Mouse (Mus musculus): ENCODE results near the gene Inpp5a. TPM values are rescaled to one million over a fixed set of nuclear protein-coding genes. Genes with fewer than 3 reads are reported as not detected.

The Inpp5a gene
- polyA plus RNA-seq, 1 experiment from 2014 or later = 69.8 TPM

DNA sequence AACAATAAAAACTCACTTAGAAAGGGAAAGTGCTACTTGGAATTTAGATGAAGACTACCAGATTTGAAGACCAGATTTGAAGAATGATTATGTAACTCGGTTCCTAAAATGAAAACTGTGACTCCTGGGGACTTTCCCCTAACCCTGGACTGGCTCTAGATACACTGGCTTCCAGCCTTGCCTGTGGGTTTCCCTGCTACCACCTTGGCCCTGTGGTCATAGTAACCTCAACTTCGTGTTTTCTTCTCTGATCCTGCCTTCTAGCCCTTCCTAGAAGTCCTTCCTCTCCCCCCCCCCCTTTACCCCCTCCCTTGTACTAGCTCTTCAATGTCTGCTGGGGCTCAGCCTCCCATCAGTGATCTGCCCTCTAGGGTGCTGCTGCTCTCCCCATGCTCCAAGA lies 87.8 kb downstream of the Inpp5a start:
- H3K4me1 ChIP-seq (ENCODE audit: control insufficient read depth, insufficient read depth, low read length) = peaks cover 26% of the 10 kb centered on the region
- H3K27ac ChIP-seq (ENCODE audit: low read depth, low read length) = no peak overlapping the region
- H3K27me3 ChIP-seq (ENCODE audit: control insufficient read depth, insufficient read depth, low read length) = no peaks in the 10 kb centered on the region
- 69% methylated on average over 2 of the region's 2 CpGs for WGBS (ENCODE audit: insufficient replicate concordance)
- no peaks in the 10 kb centered on the region for H3K9me3 ChIP-seq (replicated peaks; ENCODE audit: control insufficient read depth, low read length)
- ATAC-seq (replicated peaks; ENCODE audit: insufficient number of reproducible peaks, low FRiP score, low TSS enrichment) = no peak
- H3K4me3 ChIP-seq (ENCODE audit: low read depth, low read length) = no peak overlapping the region
- H3K4me2 ChIP-seq = no peak overlapping the region
- H3K36me3 ChIP-seq (ENCODE audit: control insufficient read depth, insufficient read depth, low read length) = peaks cover 1% of the 10 kb centered on the region; the same call in 1 of the 2 replicates
- H3K9ac ChIP-seq (ENCODE audit: low read depth, low read length) = no peak overlapping the region

DNA sequence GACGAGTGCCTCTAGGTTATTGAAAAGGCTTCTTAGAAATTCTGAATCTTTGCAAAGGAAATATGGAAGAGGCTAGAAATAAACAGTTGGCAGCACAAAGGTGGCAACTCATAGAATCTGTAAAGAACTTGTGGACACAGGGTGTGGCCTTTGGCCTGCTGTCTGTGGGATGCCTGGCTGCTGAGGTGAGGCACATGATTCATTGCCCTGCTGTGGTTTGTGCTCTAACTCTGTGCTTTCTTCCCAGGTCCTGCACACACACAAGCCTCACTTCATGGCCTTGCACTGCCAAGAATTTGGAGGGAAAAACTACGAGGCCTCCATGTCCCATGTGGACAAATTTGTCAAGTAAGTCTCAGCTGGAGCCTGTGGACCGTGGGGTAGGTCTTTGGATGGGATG lies 88.8 kb downstream of the Inpp5a start:
- H3K27ac ChIP-seq (ENCODE audit: low read depth, low read length) = no peak overlapping the region
- no peaks in the 10 kb centered on the region for H3K27me3 ChIP-seq (ENCODE audit: control insufficient read depth, insufficient read depth, low read length)
- peaks cover 2% of the 10 kb centered on the region; the same call in 1 of the 2 replicates for H3K36me3 ChIP-seq (ENCODE audit: control insufficient read depth, insufficient read depth, low read length)
- no peak overlapping the region for H3K4me3 ChIP-seq (ENCODE audit: low read depth, low read length)
- no peak for ATAC-seq (replicated peaks; ENCODE audit: insufficient number of reproducible peaks, low FRiP score, low TSS enrichment)
- no peak overlapping the region for H3K4me2 ChIP-seq
- 78% methylated on average over 3 of the region's 3 CpGs for WGBS (ENCODE audit: insufficient replicate concordance)
- H3K9ac ChIP-seq (ENCODE audit: low read depth, low read length) = no peak overlapping the region
- peaks cover 15% of the 10 kb centered on the region for H3K4me1 ChIP-seq (ENCODE audit: control insufficient read depth, insufficient read depth, low read length)
- H3K9me3 ChIP-seq (replicated peaks; ENCODE audit: control insufficient read depth, low read length) = no peaks in the 10 kb centered on the region

DNA sequence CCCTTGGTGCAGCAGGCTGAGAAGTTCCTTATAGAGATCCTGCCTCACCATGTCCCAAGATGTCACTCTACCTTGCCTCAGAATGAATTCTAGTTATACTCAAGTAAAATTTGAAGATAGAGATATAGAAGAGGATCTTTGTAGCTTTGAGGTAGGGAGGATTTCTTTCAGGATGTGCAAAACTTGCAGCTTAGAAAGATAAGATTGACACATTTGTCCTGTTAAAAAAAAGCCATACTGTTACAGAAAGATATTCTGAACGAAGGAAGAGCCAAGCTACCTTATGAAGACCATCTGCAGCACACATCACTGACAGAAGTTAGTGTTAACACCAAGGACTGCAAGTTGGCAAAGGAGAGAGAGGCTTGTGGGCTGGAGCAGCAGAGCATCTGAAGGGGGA lies 90.2 kb downstream of the Inpp5a start:
- Histone ChIP-seq H3K9me3 (replicated peaks; ENCODE audit: control insufficient read depth, low read length) (no peaks in the 10 kb centered on the region), H3K36me3 (ENCODE audit: control insufficient read depth, insufficient read depth, low read length) (peaks cover 2% of the 10 kb centered on the region; the same call in 1 of the 2 replicates), H3K4me3 (ENCODE audit: low read depth, low read length) (no peak overlapping the region), H3K9ac (ENCODE audit: low read depth, low read length) (no peak overlapping the region), H3K27me3 (ENCODE audit: control insufficient read depth, insufficient read depth, low read length) (no peaks in the 10 kb centered on the region), H3K4me1 (ENCODE audit: control insufficient read depth, insufficient read depth, low read length) (peaks cover 12% of the 10 kb centered on the region), H3K27ac (ENCODE audit: low read depth, low read length) (no peak overlapping the region), H3K4me2 (no peak overlapping the region)
- 48% methylated on average over 1 of the region's 1 CpGs for WGBS (ENCODE audit: insufficient replicate concordance)
- no peak for ATAC-seq (replicated peaks; ENCODE audit: insufficient number of reproducible peaks, low FRiP score, low TSS enrichment)

DNA sequence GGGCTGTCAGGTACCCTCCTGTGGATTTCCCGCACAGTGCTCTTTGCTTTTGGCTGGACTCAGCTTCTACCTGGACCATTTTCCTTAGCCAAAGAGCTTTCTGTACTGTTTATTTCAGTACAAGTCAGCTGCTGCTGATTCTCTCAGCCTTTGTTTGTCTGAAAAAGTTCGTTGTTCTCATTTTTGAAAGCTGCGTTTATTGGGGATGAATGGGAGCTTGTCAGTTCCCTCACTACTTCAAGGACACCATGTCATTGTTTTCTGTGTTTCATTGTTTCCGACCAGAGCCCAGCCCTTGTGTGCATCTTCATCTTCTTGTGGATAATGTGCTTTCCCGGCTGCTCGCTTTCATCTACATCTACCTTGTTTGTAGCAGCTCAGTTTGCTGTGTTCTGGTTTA lies 90.7 kb downstream of the Inpp5a start:
- Histone ChIP-seq H3K4me2 (no peak overlapping the region), H3K9me3 (replicated peaks; ENCODE audit: control insufficient read depth, low read length) (no peaks in the 10 kb centered on the region), H3K4me1 (ENCODE audit: control insufficient read depth, insufficient read depth, low read length) (peaks cover 9% of the 10 kb centered on the region), H3K27ac (ENCODE audit: low read depth, low read length) (no peak overlapping the region), H3K36me3 (ENCODE audit: control insufficient read depth, insufficient read depth, low read length) (peaks cover 2% of the 10 kb centered on the region; the same call in 1 of the 2 replicates), H3K9ac (ENCODE audit: low read depth, low read length) (no peak overlapping the region), H3K4me3 (ENCODE audit: low read depth, low read length) (no peak overlapping the region), H3K27me3 (ENCODE audit: control insufficient read depth, insufficient read depth, low read length) (no peaks in the 10 kb centered on the region)
- ATAC-seq (replicated peaks; ENCODE audit: insufficient number of reproducible peaks, low FRiP score, low TSS enrichment) = no peak
- 80% methylated on average over 6 of the region's 6 CpGs for WGBS (ENCODE audit: insufficient replicate concordance)

DNA sequence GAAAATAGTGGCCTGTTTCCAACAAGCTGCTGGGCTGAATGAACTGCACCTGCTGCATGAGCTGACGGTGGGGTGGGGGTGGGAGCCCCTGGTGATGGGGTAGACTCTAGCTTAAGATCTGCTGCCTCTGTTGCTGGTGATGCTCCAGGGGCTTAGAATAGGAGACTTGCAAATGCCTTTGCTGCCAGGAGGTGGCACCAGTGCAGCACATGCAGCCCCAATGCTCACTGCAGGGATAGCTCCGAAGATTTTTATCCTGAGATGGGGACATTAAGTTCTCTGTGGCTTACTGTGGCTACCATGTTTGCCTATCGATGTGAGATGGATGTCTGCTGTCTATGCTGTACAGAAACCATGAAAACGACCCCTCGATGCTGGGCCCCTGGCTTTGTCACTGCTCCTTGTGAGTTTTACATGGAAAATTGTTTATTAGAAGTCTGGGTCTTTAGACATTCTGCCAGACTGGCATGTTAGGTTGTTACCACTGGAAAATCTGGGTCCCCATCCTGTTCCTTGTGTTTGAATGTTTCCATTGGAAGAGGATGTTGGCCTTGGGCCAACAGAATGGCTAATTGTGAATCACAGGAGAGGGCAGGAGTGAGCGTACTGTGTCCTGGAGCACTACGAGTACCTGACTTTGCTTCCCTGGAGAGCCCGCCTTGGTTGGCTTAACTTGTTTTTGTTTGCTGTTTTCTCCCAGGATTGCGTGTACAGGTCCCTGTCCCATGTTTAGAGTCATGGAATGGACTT lies 95.5 kb downstream of the Inpp5a start:
- no peak for ATAC-seq (replicated peaks; ENCODE audit: insufficient number of reproducible peaks, low FRiP score, low TSS enrichment)
- Histone ChIP-seq H3K27me3 (ENCODE audit: control insufficient read depth, insufficient read depth, low read length) (no peaks in the 10 kb centered on the region), H3K9me3 (replicated peaks; ENCODE audit: control insufficient read depth, low read length) (no peaks in the 10 kb centered on the region), H3K4me3 (ENCODE audit: low read depth, low read length) (no peak overlapping the region), H3K4me2 (no peak overlapping the region), H3K9ac (ENCODE audit: low read depth, low read length) (no peak overlapping the region), H3K27ac (ENCODE audit: low read depth, low read length) (no peak overlapping the region), H3K4me1 (ENCODE audit: control insufficient read depth, insufficient read depth, low read length) (peaks cover 11% of the 10 kb centered on the region), H3K36me3 (ENCODE audit: control insufficient read depth, insufficient read depth, low read length) (peaks cover 2% of the 10 kb centered on the region; the same call in 1 of the 2 replicates)
- WGBS (ENCODE audit: insufficient replicate concordance) = 56% methylated on average over 9 of the region's 9 CpGs

DNA sequence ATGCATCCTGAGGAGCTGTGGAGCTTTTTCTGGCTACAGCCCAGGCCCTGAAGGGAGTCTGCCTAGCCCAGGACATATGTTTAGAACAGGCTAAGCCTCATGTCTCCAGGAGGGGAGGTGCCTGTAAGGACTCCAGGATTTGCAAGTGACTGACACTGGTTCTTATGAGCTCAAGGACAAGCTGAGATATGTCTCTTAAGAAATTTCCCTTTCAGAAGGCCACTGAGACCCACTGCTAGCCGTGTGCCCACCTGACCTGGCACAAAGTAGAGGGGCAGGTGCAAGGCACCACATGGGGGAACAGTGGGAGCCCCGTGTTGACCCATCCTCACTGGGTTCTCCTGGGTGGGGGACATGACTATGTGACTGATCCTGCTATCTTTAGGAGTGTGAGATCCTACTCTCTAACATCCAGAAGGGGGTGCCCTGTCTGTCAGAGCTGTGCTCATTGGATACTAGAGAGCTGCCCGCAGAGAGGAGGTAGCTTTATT lies 100.9 kb downstream of the Inpp5a start:
- peaks cover 11% of the 10 kb centered on the region for H3K4me1 ChIP-seq (ENCODE audit: control insufficient read depth, insufficient read depth, low read length)
- 72% methylated on average over 3 of the region's 3 CpGs for WGBS (ENCODE audit: insufficient replicate concordance)
- H3K27me3 ChIP-seq (ENCODE audit: control insufficient read depth, insufficient read depth, low read length) = no peaks in the 10 kb centered on the region
- H3K9me3 ChIP-seq (replicated peaks; ENCODE audit: control insufficient read depth, low read length) = no peaks in the 10 kb centered on the region
- H3K4me3 ChIP-seq (ENCODE audit: low read depth, low read length) = no peak overlapping the region
- ATAC-seq (replicated peaks; ENCODE audit: insufficient number of reproducible peaks, low FRiP score, low TSS enrichment) = no peak
- no peak overlapping the region for H3K4me2 ChIP-seq
- no peak overlapping the region for H3K9ac ChIP-seq (ENCODE audit: low read depth, low read length)
- no peaks in the 10 kb centered on the region for H3K36me3 ChIP-seq (ENCODE audit: control insufficient read depth, insufficient read depth, low read length)
- no peak overlapping the region for H3K27ac ChIP-seq (ENCODE audit: low read depth, low read length)

DNA sequence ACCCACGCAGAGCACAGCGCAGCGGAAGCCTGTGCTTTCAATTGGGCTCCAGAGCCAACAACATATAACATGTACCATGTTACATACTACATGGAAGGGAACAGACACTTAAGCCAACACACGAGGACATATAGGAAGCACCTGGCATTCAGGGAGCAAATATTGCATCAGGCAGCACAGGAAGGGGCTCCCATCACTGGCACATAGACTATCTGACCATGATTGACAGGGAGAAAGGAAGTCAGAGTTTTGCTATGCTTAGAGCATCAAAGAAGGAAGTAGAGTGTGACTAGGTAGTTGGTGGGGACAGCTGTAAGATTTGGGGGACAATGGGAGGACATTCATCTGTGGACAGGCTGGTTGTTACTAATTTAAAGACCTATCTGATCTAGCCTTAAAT lies 103.4 kb downstream of the Inpp5a start:
- Histone ChIP-seq H3K27me3 (ENCODE audit: control insufficient read depth, insufficient read depth, low read length) (no peaks in the 10 kb centered on the region), H3K4me2 (no peak overlapping the region), H3K9me3 (replicated peaks; ENCODE audit: control insufficient read depth, low read length) (no peaks in the 10 kb centered on the region), H3K4me3 (ENCODE audit: low read depth, low read length) (no peak overlapping the region), H3K4me1 (ENCODE audit: control insufficient read depth, insufficient read depth, low read length) (peaks cover 3% of the 10 kb centered on the region), H3K36me3 (ENCODE audit: control insufficient read depth, insufficient read depth, low read length) (no peaks in the 10 kb centered on the region), H3K27ac (ENCODE audit: low read depth, low read length) (no peak overlapping the region), H3K9ac (ENCODE audit: low read depth, low read length) (no peak overlapping the region)
- no peak for ATAC-seq (replicated peaks; ENCODE audit: insufficient number of reproducible peaks, low FRiP score, low TSS enrichment)
- WGBS (ENCODE audit: insufficient replicate concordance) = 85% methylated on average over 4 of the region's 4 CpGs

DNA sequence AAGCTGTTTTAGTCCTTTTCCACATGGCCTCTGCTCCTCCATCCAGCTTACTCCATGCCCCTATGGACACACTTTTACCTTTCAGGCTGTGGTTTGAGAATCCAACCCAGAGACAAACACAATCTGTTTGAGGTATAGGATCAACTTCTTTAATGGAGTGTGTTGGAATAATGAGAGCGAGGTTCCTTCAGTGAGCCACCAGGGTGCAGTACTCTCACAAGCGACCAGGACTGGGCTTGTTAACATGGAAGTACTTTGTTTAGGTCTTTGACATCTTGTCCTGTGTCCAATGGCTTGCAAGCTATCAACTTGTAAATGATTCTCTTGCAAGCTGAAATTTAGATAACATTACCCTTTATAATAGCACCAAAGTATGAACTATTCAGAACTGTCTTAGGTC lies 104.0 kb downstream of the Inpp5a start:
- ATAC-seq (replicated peaks; ENCODE audit: insufficient number of reproducible peaks, low FRiP score, low TSS enrichment) = no peak
- no peaks in the 10 kb centered on the region for H3K27me3 ChIP-seq (ENCODE audit: control insufficient read depth, insufficient read depth, low read length)
- H3K4me1 ChIP-seq (ENCODE audit: control insufficient read depth, insufficient read depth, low read length) = peaks cover 3% of the 10 kb centered on the region
- H3K9me3 ChIP-seq (replicated peaks; ENCODE audit: control insufficient read depth, low read length) = no peaks in the 10 kb centered on the region
- H3K9ac ChIP-seq (ENCODE audit: low read depth, low read length) = no peak overlapping the region
- WGBS (ENCODE audit: insufficient replicate concordance) = 50% methylated on average over 2 of the region's 2 CpGs
- H3K4me3 ChIP-seq (ENCODE audit: low read depth, low read length) = no peak overlapping the region
- H3K36me3 ChIP-seq (ENCODE audit: control insufficient read depth, insufficient read depth, low read length) = no peaks in the 10 kb centered on the region
- no peak overlapping the region for H3K4me2 ChIP-seq
- H3K27ac ChIP-seq (ENCODE audit: low read depth, low read length) = no peak overlapping the region

DNA sequence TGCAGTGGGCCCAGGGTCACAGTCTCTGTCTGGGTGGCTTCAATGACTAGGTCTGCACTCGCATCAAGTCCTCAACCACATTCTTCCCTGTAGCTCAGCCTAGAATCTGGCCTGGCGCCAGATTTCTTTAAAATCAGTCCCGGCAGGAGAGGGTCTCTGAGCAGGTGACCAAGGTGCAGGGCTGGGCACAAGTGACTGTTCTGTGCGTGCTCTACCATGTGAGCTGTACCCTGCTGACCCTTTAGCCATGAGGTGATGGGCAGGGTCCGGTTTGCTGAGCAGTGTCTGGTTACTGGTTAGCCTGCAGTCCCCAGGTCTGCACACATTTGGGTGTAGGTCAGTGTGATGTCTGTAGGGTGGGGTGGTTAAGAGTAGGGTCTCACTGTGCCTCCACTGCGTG lies 106.9 kb downstream of the Inpp5a start:
- Histone ChIP-seq H3K4me3 (ENCODE audit: low read depth, low read length) (no peak overlapping the region), H3K36me3 (ENCODE audit: control insufficient read depth, insufficient read depth, low read length) (no peaks in the 10 kb centered on the region), H3K9me3 (replicated peaks; ENCODE audit: control insufficient read depth, low read length) (no peaks in the 10 kb centered on the region), H3K27me3 (ENCODE audit: control insufficient read depth, insufficient read depth, low read length) (no peaks in the 10 kb centered on the region), H3K9ac (ENCODE audit: low read depth, low read length) (no peak overlapping the region), H3K4me1 (ENCODE audit: control insufficient read depth, insufficient read depth, low read length) (peaks cover 9% of the 10 kb centered on the region), H3K27ac (ENCODE audit: low read depth, low read length) (no peak overlapping the region), H3K4me2 (no peak overlapping the region)
- 0 out of 2 replicates have a peak, but pooled peaks have one; percentile 36 for ATAC-seq (replicated peaks; ENCODE audit: insufficient number of reproducible peaks, low FRiP score, low TSS enrichment)
- WGBS (ENCODE audit: insufficient replicate concordance) = 69% methylated on average over 6 of the region's 6 CpGs
